Mouse (Mus musculus) spleen, adult 2 months (tissue): ENCODE measurements around the gene Ube4b. TPM values are rescaled to one million over a fixed set of nuclear protein-coding genes. Genes with fewer than 3 reads are reported as not detected.

Source experiments
- DNase-seq, 2 experiments: peaks; one replicate each; pipeline versions ENCODE4 v3.0.0 to v3.0.0-alpha.2; 2012 to 2021; ENCODE audit warnings: low spot score in 2 of 2, low read depth in 1 of 2
- H3K27ac ChIP-seq: fragments of 200-500 bp; 2 replicates; pipeline ENCODE4 v1.5.1; 2012; ENCODE audit warnings: low read length, inconsistent platforms; ENCODE audit not compliant: insufficient read depth
- H3K27me3 ChIP-seq: fragments of 200-500 bp; 2 replicates; pipeline ENCODE4 v1.6.1; 2012; ENCODE audit warnings: mild to moderate bottlenecking, moderate library complexity, low read length, inconsistent platforms; ENCODE audit not compliant: control insufficient read depth, insufficient read depth
- H3K36me3 ChIP-seq: fragments of 200-500 bp; 2 replicates; pipeline ENCODE4 v1.6.1; 2012; ENCODE audit warnings: mild to moderate bottlenecking, low read length, inconsistent platforms; ENCODE audit not compliant: control insufficient read depth, insufficient read depth
- H3K4me1 ChIP-seq: fragments of 200-500 bp; 2 replicates; pipeline ENCODE4 v1.6.1; 2011; ENCODE audit warnings: inconsistent platforms; ENCODE audit not compliant: control insufficient read depth, insufficient read depth, insufficient read length
- H3K4me3 ChIP-seq: fragments of 200-500 bp; 2 replicates; pipeline ENCODE4 v1.5.1; 2011; ENCODE audit warnings: mild to moderate bottlenecking, inconsistent platforms; ENCODE audit not compliant: insufficient read depth, insufficient read length; ENCODE audit errors: extremely low read depth
- CTCF ChIP-seq: fragments of 200-500 bp; IDR thresholded peaks from 2 replicates; pipeline ENCODE4 v1.5.1; 2011; ENCODE audit warnings: mild to moderate bottlenecking, inconsistent platforms; ENCODE audit not compliant: insufficient read depth, insufficient read length, insufficient replicate concordance; ENCODE audit errors: extremely low read depth
- POLR2A ChIP-seq: fragments of 200-500 bp; IDR thresholded peaks from 2 replicates; pipeline ENCODE4 v1.6.1; 2011; ENCODE audit warnings: low read depth, low read length, inconsistent platforms
- WGBS: fragments of 180-500 bp; shearing (Covaris S2); methylation state at CpG from one replicate; pipeline ENCODE4 v1.1.7; 2018; 5-methylcytosine and 5-hydroxymethylcytosine counted together
- polyA plus RNA-seq: library from polyadenylated mRNA; depleted of rRNA; stranded (reverse); fragments of >200 nt; gene quantifications from 2 replicates; pipeline ENCODE4 v1.2.3, GENCODE M21; 2012

Ube4b gene
- polyA plus RNA-seq, 1 experiment = 36.6 TPM

GRCm38 (mm10) chr4:149401591-149401982 lies 25.0 kb downstream of the Ube4b start:
- Histone ChIP-seq H3K27ac (no peak overlapping the region), H3K4me1 (0 out of 2 replicates have a peak, but pooled peaks cover 3% of the 10 kb centered on the region), H3K4me3 (no peak overlapping the region), H3K36me3 (peaks cover 8% of the 10 kb centered on the region; the same call in 1 of the 2 replicates), H3K27me3 (no peaks in the 10 kb centered on the region)
- TF ChIP-seq CTCF = no peak
- no peak for TF ChIP-seq POLR2A
- no peak for DNase-seq
- WGBS = 75% methylated on average over 8 of the region's 8 CpGs

- DNase-seq = no peak
- WGBS = 82% methylated on average over 12 of the region's 12 CpGs
Measured at GRCm38 (mm10) chr4:149400878-149401590, 25.5 kb downstream of the Ube4b start.

GRCm38 (mm10) chr4:149399331-149399910 lies 27.1 kb downstream of the Ube4b start:
- Histone ChIP-seq H3K27me3 (no peaks in the 10 kb centered on the region), H3K27ac (no peak overlapping the region), H3K4me1 (0 out of 2 replicates have a peak, but pooled peaks cover 3% of the 10 kb centered on the region), H3K4me3 (no peak overlapping the region), H3K36me3 (peaks cover 8% of the 10 kb centered on the region; the same call in 1 of the 2 replicates)
- 79% methylated on average over 4 of the region's 4 CpGs for WGBS
- TF ChIP-seq POLR2A (no peak), CTCF (no peak)
- no peak for DNase-seq

More at GRCm38 (mm10) chr4:149400878-149401590, 25.5 kb downstream of the Ube4b start:
- TF ChIP-seq CTCF = no peak
- TF ChIP-seq POLR2A = no peak
- Histone ChIP-seq H3K36me3 (peaks cover 8% of the 10 kb centered on the region; the same call in 1 of the 2 replicates), H3K4me1 (0 out of 2 replicates have a peak, but pooled peaks cover 3% of the 10 kb centered on the region), H3K27me3 (no peaks in the 10 kb centered on the region), H3K4me3 (no peak overlapping the region), H3K27ac (no peak overlapping the region)

- peaks cover 8% of the 10 kb centered on the region; the same call in 1 of the 2 replicates for H3K36me3 ChIP-seq
- no peak for DNase-seq
- no peaks in the 10 kb centered on the region; the same call in 1 of the 2 replicates for H3K4me1 ChIP-seq
- no peaks in the 10 kb centered on the region for H3K27me3 ChIP-seq
- WGBS = 91% methylated on average over 9 of the region's 9 CpGs
- H3K4me3 ChIP-seq = no peak overlapping the region
- TF ChIP-seq POLR2A (no peak), CTCF (no peak)
- H3K27ac ChIP-seq = no peak overlapping the region
Measured at GRCm38 (mm10) chr4:149398181-149398735, 28.3 kb downstream of the Ube4b start.

- Histone ChIP-seq H3K4me3 (no peak overlapping the region), H3K27me3 (no peaks in the 10 kb centered on the region), H3K27ac (no peak overlapping the region), H3K4me1 (no peaks in the 10 kb centered on the region; the same call in 1 of the 2 replicates), H3K36me3 (peaks cover 8% of the 10 kb centered on the region; the same call in 1 of the 2 replicates)
- no peak for DNase-seq
- TF ChIP-seq POLR2A (no peak), CTCF (no peak)
- WGBS = 92% methylated on average over 21 of the region's 21 CpGs
Measured at GRCm38 (mm10) chr4:149396433-149397306, 29.9 kb downstream of the Ube4b start.

GRCm38 (mm10) chr4:149395581-149395980 lies 31.0 kb downstream of the Ube4b start:
- no peaks in the 10 kb centered on the region; the same call in 1 of the 2 replicates for H3K4me1 ChIP-seq
- H3K36me3 ChIP-seq = peaks cover 8% of the 10 kb centered on the region; the same call in 1 of the 2 replicates
- DNase-seq = no peak
- TF ChIP-seq CTCF (no peak), POLR2A (no peak)
- no peaks in the 10 kb centered on the region for H3K27me3 ChIP-seq
- WGBS = 94% methylated on average over 6 of the region's 6 CpGs
- H3K4me3 ChIP-seq = no peak overlapping the region
- no peak overlapping the region for H3K27ac ChIP-seq
